Mouse (Mus musculus) cerebral cortex, adult 2 months (tissue): Measurements from ENCODE around the gene Paqr6.

Experiments used
- WGBS: fragments of 180-500 bp; shearing (Covaris S2); methylation state at CpG from one replicate; pipeline ENCODE4 v1.1.7; 2018; 5-methylcytosine and 5-hydroxymethylcytosine counted together

Paqr6 gene

DNA sequence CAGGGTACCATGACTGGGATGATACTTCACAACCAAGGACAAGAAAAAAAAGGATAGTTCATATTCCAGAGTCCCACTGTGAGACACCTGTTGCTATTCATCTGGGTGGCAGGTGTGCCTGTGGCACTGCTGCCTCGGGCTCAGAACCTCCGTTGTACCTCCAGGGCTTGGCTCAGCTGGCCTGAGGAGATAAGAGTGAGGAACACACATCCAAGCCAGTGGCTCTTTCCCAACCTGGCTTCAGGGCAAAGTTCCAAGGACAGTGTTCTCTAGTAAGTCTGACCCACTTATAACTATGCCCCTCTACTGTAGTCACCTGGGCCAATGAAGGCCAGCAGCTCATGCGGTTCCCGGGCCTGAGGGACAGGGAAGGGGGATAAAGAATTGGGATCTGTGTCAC, 47.3 kb downstream of the Paqr6 start:
- 93% methylated on average over 4 of the region's 4 CpGs for WGBS

GRCm38 (mm10) chr3:88412636-88413035, 48.3 kb downstream of the Paqr6 start:
- WGBS, result 86% methylated on average over 11 of the region's 11 CpGs

GRCm38 (mm10) chr3:88415668-88416067, 51.3 kb downstream of the Paqr6 start:
- 88% methylated on average over 4 of the region's 4 CpGs for WGBS

DNA sequence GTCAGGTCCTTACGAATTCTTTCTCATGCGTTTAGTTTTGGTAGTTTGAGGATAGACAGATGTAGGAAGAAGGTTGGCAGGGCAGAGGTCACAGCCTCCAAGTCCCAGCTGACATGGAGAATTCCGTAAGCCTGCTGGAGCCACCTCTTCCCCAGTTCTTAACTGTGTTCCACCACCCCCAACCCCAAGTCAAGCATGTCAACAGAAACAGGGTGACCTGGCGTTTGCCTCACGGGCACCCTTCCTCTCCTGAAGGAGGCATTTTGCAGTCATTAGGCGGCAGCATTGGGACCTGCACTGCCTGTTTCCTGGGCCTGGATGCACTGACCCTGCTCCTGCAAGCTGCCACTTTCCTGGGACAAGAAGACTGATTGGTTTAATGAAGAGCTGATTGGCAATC, 53.6 kb downstream of the Paqr6 start:
- WGBS, result 85% methylated on average over 6 of the region's 6 CpGs
